Mouse (Mus musculus) heart, postnatal 0 days (tissue): ENCODE data around the gene Camk2g. TPM values are rescaled to one million over a fixed set of nuclear protein-coding genes. Genes with fewer than 3 reads are reported as not detected.

Experiments used
- ATAC-seq: fragments of 200-750 bp; cut with Nextera tagmentation; 2 replicates; pipeline ENCODE4 v1.8.0; 2017; ENCODE audit warnings: low read depth, moderate number of reproducible peaks, moderate library complexity; ENCODE audit not compliant: insufficient read depth
- DNase-seq: peaks from one replicate; pipeline ENCODE4 v3.0.0-alpha.2; 2016; ENCODE audit warnings: low spot score
- H3K27ac ChIP-seq: fragments of 300-500 bp; sonication (generic); 2 replicates; pipeline ENCODE4 v1.5.1; 2014; ENCODE audit warnings: low read depth, mild to moderate bottlenecking
- H3K27me3 ChIP-seq: fragments of 300-500 bp; sonication (generic); 2 replicates; pipeline ENCODE4 v1.6.1; 2014; ENCODE audit warnings: low read length, mixed read lengths; ENCODE audit not compliant: control insufficient read depth, insufficient read depth
- H3K36me3 ChIP-seq: fragments of 300-500 bp; sonication (generic); replicated peaks from 2 replicates; pipeline ENCODE4 v1.6.1; 2014; ENCODE audit warnings: low read length, mixed read lengths; ENCODE audit not compliant: control insufficient read depth, insufficient read depth
- H3K4me1 ChIP-seq: fragments of 300-500 bp; sonication (generic); 2 replicates; pipeline ENCODE4 v1.6.1; 2014; ENCODE audit warnings: antibody characterized with exemption; ENCODE audit not compliant: control insufficient read depth, insufficient read depth
- H3K4me2 ChIP-seq: fragments of 300-500 bp; sonication (generic); 2 replicates; pipeline ENCODE4 v1.6.1; 2014; ENCODE audit warnings: low read depth, mild to moderate bottlenecking, low read length, moderate library complexity
- H3K4me3 ChIP-seq: fragments of 300-500 bp; sonication (generic); 2 replicates; pipeline ENCODE4 v1.5.1; 2014; ENCODE audit warnings: low read depth, low read length
- H3K9ac ChIP-seq: fragments of 300-500 bp; sonication (generic); replicated peaks from 2 replicates; pipeline ENCODE4 v1.6.1; 2014; ENCODE audit warnings: low read depth, low read length, mixed read lengths
- H3K9me3 ChIP-seq: fragments of 300-500 bp; sonication (generic); replicated peaks from 2 replicates; pipeline ENCODE4 v1.6.1; 2016; ENCODE audit warnings: low read length; ENCODE audit not compliant: control insufficient read depth
- CTCF ChIP-seq: IDR thresholded peaks from 2 replicates; pipeline ENCODE4 v1.5.1; 2016; ENCODE audit warnings: antibody characterized with exemption, control low read depth, low read depth
- EP300 ChIP-seq: IDR thresholded peaks from 2 replicates; pipeline ENCODE4 v1.6.1; 2016; ENCODE audit warnings: antibody characterized with exemption, low read depth
- WGBS: fragments of 180-500 bp; shearing (Covaris S2); extraction: QIAGEN DNeasy Blood & Tissue Kit; methylation state at CpG from one replicate; pipeline ENCODE4 v1.1.7; 2014; 5-methylcytosine and 5-hydroxymethylcytosine counted together
- polyA plus RNA-seq: library from polyadenylated mRNA; unstranded; fragments of >200 nt; fragmentation: Nextera tagmentation; extraction: Ambion mirVana; gene quantifications from 2 replicates; pipeline ENCODE4 v1.2.1, GENCODE M21; 2015
- total RNA-seq: library from RNA; depleted of rRNA; stranded (reverse); fragments of >200 nt; gene quantifications from 2 replicates; pipeline ENCODE4 v1.2.3, GENCODE M21; 2014; ENCODE audit warnings: low replicate concordance

The Camk2g gene
- total and polyA plus RNA-seq, 2 experiments from 2014 or later: 72.5 to 107 TPM

- H3K27ac ChIP-seq: no peak within 1 kb of the TSS
- H3K4me2 ChIP-seq: peak within 1 kb of the TSS; percentile 66
- H3K27me3 ChIP-seq: no peaks in the 10 kb centered on the region
- no peaks in the 10 kb centered on the region for H3K9me3 ChIP-seq
- peak within 1 kb of the TSS; percentile 45 for H3K4me3 ChIP-seq
- 0 out of 2 replicates have a peak, but pooled peaks cover 4% of the 10 kb centered on the region for H3K4me1 ChIP-seq
- no peaks in the 10 kb centered on the region for H3K36me3 ChIP-seq
- ATAC-seq: peak; percentile 92
- peak within 1 kb of the TSS; percentile 34 for H3K9ac ChIP-seq
- TF ChIP-seq CTCF (no peak), EP300 (no peak)
- DNase-seq: peak; percentile 71
- WGBS: under 1% methylated on average over 33 of the region's 33 CpGs
Observed at GRCm38 (mm10) chr14:20836171-20836904, 42.5 kb upstream of the Camk2g start, which contains the start of gene Plau. Gene Plau, plus strand, starts transcription at chr14:20836660.

DNA sequence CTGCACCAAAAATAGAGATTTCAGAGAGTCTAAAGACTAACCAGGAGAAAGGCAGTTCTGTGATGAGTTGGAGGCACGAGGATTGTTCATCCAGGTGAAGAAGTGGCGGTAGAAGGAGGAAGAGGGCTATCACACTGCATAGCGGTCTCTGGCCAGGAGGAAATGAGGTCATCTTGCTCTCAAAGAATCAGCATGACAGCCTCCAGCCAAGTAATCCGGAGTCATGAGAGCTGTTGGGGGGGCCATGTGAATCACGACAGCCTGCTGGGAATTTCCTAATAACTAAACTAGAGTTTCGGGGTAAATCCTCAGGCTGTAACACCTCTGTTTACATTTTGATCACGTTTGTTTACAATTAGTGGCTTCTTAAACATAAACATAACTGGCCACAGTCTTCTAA lies 40.2 kb upstream of the Camk2g start:
- Histone ChIP-seq H3K4me1 (0 out of 2 replicates have a peak, but pooled peaks cover 4% of the 10 kb centered on the region), H3K27me3 (no peaks in the 10 kb centered on the region), H3K9ac (no peak overlapping the region), H3K27ac (no peak overlapping the region), H3K4me3 (no peak overlapping the region), H3K9me3 (no peaks in the 10 kb centered on the region), H3K36me3 (no peaks in the 10 kb centered on the region), H3K4me2 (no peak overlapping the region)
- TF ChIP-seq CTCF: no peak
- TF ChIP-seq EP300: no peak
- no peak for ATAC-seq
- WGBS: 35% methylated on average over 7 of the region's 7 CpGs
- no peak for DNase-seq

DNA sequence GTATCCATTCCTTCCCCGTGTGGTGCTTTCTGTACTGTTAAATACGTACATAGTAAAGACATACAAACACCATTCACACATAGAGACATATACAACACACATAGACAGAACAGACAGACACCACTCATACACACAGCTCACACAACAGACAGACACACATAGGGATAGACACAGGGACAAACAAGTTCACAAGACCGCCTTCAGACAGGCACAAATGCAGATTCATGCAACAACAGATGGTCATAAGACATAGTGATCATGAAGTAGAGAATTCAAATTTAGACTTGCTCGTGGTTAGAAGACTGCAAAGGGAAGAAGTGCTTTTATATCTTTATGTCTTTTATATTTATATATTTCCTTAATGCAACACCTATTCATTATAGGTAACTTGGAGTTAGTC lies 39.6 kb upstream of the Camk2g start:
- H3K9me3 ChIP-seq: no peaks in the 10 kb centered on the region
- no peak overlapping the region for H3K4me2 ChIP-seq
- no peak overlapping the region for H3K27ac ChIP-seq
- TF ChIP-seq CTCF (no peak), EP300 (no peak)
- H3K36me3 ChIP-seq: no peaks in the 10 kb centered on the region
- H3K27me3 ChIP-seq: no peaks in the 10 kb centered on the region
- 83% methylated on average over 4 of the region's 4 CpGs for WGBS
- 0 out of 2 replicates have a peak, but pooled peaks cover 4% of the 10 kb centered on the region for H3K4me1 ChIP-seq
- DNase-seq (no peak), ATAC-seq (no peak)
- no peak overlapping the region for H3K9ac ChIP-seq
- H3K4me3 ChIP-seq: no peak overlapping the region

GRCm38 (mm10) chr14:20831915-20832314 lies 38.0 kb upstream of the Camk2g start:
- no peak overlapping the region for H3K4me3 ChIP-seq
- H3K36me3 ChIP-seq: no peaks in the 10 kb centered on the region
- no peaks in the 10 kb centered on the region for H3K27me3 ChIP-seq
- H3K4me2 ChIP-seq: no peak overlapping the region
- no peaks in the 10 kb centered on the region for H3K9me3 ChIP-seq
- H3K9ac ChIP-seq: no peak overlapping the region
- 39% methylated on average over 1 of the region's 1 CpGs for WGBS
- ATAC-seq (no peak), DNase-seq (no peak)
- H3K27ac ChIP-seq: no peak overlapping the region
- no peak for TF ChIP-seq EP300
- TF ChIP-seq CTCF: no peak
- H3K4me1 ChIP-seq: 0 out of 2 replicates have a peak, but pooled peaks cover 4% of the 10 kb centered on the region

- Histone ChIP-seq H3K4me1 (0 out of 2 replicates have a peak, but pooled peaks cover 4% of the 10 kb centered on the region), H3K36me3 (no peaks in the 10 kb centered on the region), H3K27me3 (no peaks in the 10 kb centered on the region), H3K4me2 (no peak overlapping the region), H3K9me3 (no peaks in the 10 kb centered on the region), H3K9ac (no peak overlapping the region), H3K27ac (no peak overlapping the region), H3K4me3 (no peak overlapping the region)
- ATAC-seq: peak; percentile 39; the same call in 1 of the 2 replicates
- 37% methylated on average over 9 of the region's 9 CpGs for WGBS
- no peak for DNase-seq
- TF ChIP-seq CTCF: no peak
- no peak for TF ChIP-seq EP300
Observed at GRCm38 (mm10) chr14:20831141-20831910, 37.4 kb upstream of the Camk2g start.
